Mouse (Mus musculus) mature B cell (primary cell): ENCODE measurements around the gene Izumo1.

ENCODE experiments used
- in situ Hi-C: fragments of 300-500 bp; cut with MboI; formaldehyde crosslinking; loops from 2 replicates; pipeline ENCODE4 v1.14.3; 2019

Gene Izumo1

GRCm38 (mm10) chr7:45618316-45618715 lies 3.3 kb upstream of the Izumo1 start:
- in situ Hi-C loops, result no loop called here

- in situ Hi-C loops, result no loop called here
These were observed 2.0 kb upstream of the Izumo1 start for GRCm38 (mm10) chr7:45619592-45619991.

- in situ Hi-C loops, result no loop called here
These were observed 1.9 kb downstream of the Izumo1 start for GRCm38 (mm10) chr7:45623507-45623906.

- in situ Hi-C loops, result no loop called here
These were observed 3.1 kb downstream of the Izumo1 start for GRCm38 (mm10) chr7:45624718-45625117.

- in situ Hi-C loops, result no loop called here
These were observed 3.9 kb downstream of the Izumo1 start for GRCm38 (mm10) chr7:45625481-45625880.

GRCm38 (mm10) chr7:45626571-45627076 lies 5.0 kb downstream of the Izumo1 start:
- in situ Hi-C loops, result no loop called here

GRCm38 (mm10) chr7:45627261-45627660 lies 5.7 kb downstream of the Izumo1 start, which contains the start of gene Rasip1:
TSS of gene Rasip1 (plus strand) at chr7:45627488.
- in situ Hi-C loops, result no loop called here

GRCm38 (mm10) chr7:45628364-45629294 lies 7.0 kb downstream of the Izumo1 start:
- in situ Hi-C loops, result no loop called here

- in situ Hi-C loops, result no loop called here
These were observed 8.7 kb downstream of the Izumo1 start for GRCm38 (mm10) chr7:45630064-45630907.

- in situ Hi-C loops, result no loop called here
These were observed 10.9 kb downstream of the Izumo1 start for GRCm38 (mm10) chr7:45632499-45632898.

GRCm38 (mm10) chr7:45634946-45635681 lies 13.5 kb downstream of the Izumo1 start:
- in situ Hi-C loops, result no loop called here

GRCm38 (mm10) chr7:45635711-45636688 lies 14.4 kb downstream of the Izumo1 start:
- in situ Hi-C loops, result no loop called here

- in situ Hi-C loops, result no loop called here
These were observed 16.1 kb downstream of the Izumo1 start for GRCm38 (mm10) chr7:45637710-45638109.

- in situ Hi-C loops, result no loop called here
These were observed 17.2 kb downstream of the Izumo1 start for GRCm38 (mm10) chr7:45638623-45639401.

GRCm38 (mm10) chr7:45639561-45640027 lies 18.0 kb downstream of the Izumo1 start, which contains the start of gene Mamstr:
TSS of gene Mamstr (plus strand) at chr7:45639977.
- in situ Hi-C loops, result no loop called here

GRCm38 (mm10) chr7:45640191-45640957 lies 18.8 kb downstream of the Izumo1 start:
- in situ Hi-C loops, result no loop called here

GRCm38 (mm10) chr7:45641391-45642040 lies 19.9 kb downstream of the Izumo1 start:
- in situ Hi-C loops, result no loop called here

GRCm38 (mm10) chr7:45642083-45642482 lies 20.5 kb downstream of the Izumo1 start:
- in situ Hi-C loops, result no loop called here
